Mouse (Mus musculus) right cerebral cortex, postnatal 4 days (tissue): ENCODE measurements around the gene Ftl1.
"Not testable (repeated sequence)": the region's sequence is repeated elsewhere in the genome, so short reads cannot be mapped to it uniquely, and the experiment has no call there.

Experiments
- DNase-seq: peaks from one replicate; pipeline ENCODE4 v3.0.0-alpha.2; 2022

Gene Ftl1

GRCm38 (mm10) chr7:45475291-45475969 lies 15.7 kb upstream of the Ftl1 start:
- no peak for DNase-seq

GRCm38 (mm10) chr7:45470869-45471268 lies 11.2 kb upstream of the Ftl1 start:
- DNase-seq: peak; percentile 79

GRCm38 (mm10) chr7:45467090-45467670 lies 7.5 kb upstream of the Ftl1 start:
- no peak for DNase-seq

- DNase-seq: peak; percentile 96
These were observed 6.8 kb upstream of the Ftl1 start, which contains the start of gene Bax for GRCm38 (mm10) chr7:45466283-45467089. Bax (minus strand) TSS chr7:45466898.

- DNase-seq: no peak
These were observed 5.9 kb upstream of the Ftl1 start for GRCm38 (mm10) chr7:45465549-45465948.

GRCm38 (mm10) chr7:45465112-45465511 lies 5.4 kb upstream of the Ftl1 start:
- no peak for DNase-seq

- DNase-seq: no peak
These were observed 4.5 kb upstream of the Ftl1 start for GRCm38 (mm10) chr7:45463987-45464778.

GRCm38 (mm10) chr7:45462868-45463267 lies 3.2 kb upstream of the Ftl1 start:
- DNase-seq: not testable (repeated sequence)

- no peak for DNase-seq
These were observed 2.6 kb upstream of the Ftl1 start for GRCm38 (mm10) chr7:45462325-45462724.

GRCm38 (mm10) chr7:45461781-45462180 lies 2.1 kb upstream of the Ftl1 start:
- no peak for DNase-seq

- DNase-seq: no peak
These were observed 1.6 kb upstream of the Ftl1 start for GRCm38 (mm10) chr7:45461326-45461725.

GRCm38 (mm10) chr7:45460860-45461314 lies 1.2 kb upstream of the Ftl1 start:
- peak; percentile 41 for DNase-seq

- no peak for DNase-seq
These were observed 693 bp upstream of the Ftl1 start for GRCm38 (mm10) chr7:45460377-45460776.

GRCm38 (mm10) chr7:45458748-45459563 lies 728 bp downstream of the Ftl1 start:
- DNase-seq: peak; percentile 94

- no peak for DNase-seq
These were observed 2.3 kb downstream of the Ftl1 start for GRCm38 (mm10) chr7:45457204-45458060.

- no peak for DNase-seq
These were observed 2.9 kb downstream of the Ftl1 start for GRCm38 (mm10) chr7:45456721-45457203.

GRCm38 (mm10) chr7:45455932-45456696 lies 3.6 kb downstream of the Ftl1 start:
- no peak for DNase-seq

GRCm38 (mm10) chr7:45454971-45455370 lies 4.7 kb downstream of the Ftl1 start:
- DNase-seq: no peak

- peak; percentile 88 for DNase-seq
These were observed 8.2 kb downstream of the Ftl1 start for GRCm38 (mm10) chr7:45451344-45451982.
